Mouse (Mus musculus) kidney, adult 11 months (tissue): Measurements from ENCODE around the gene Prkg1.
A peak's percentile ranks its signal among the peaks of the same experiment; 100 is the strongest.

Source experiments
- DNase-seq: peaks from one replicate; pipeline ENCODE4 v3.0.0; 2022

Gene Prkg1

DNA sequence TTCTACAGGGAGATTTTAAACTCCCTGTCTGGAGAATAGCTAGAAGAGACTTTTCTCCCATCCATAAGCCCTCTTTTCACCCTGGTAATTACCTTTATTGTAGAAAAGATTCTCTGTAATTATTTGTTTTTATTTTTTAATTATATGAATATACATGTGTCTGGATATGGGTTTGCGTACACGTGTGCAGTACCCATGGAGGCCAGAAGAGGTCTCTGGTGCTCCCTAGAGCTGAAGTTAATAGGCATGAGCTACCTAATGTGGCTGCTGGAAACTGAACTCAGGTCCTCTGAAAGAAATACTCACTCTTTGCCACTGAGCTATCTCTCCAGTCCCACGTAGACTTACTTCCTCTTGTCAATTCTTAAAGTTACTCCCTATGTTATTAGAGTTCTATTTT lies 937.0 kb downstream of the Prkg1 start:
- no peak for DNase-seq

DNA sequence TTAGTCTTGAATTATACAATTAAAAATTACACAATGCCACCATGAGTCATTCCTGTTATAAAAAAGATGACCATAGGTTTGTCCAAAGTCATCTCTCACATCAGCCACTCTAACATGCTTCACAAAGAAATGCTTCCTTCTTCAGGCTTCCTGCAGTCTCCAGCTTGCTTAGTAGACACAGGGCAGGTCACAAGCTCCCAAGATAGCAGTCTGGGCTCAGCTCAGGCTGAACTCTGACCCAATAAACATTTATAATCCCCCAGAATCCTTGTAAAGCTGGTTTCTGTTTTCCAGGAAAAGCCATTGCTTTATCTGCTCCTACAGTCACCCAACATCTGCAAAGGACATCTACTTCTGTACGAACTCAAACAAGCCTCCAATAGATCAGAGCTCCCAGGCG lies 938.7 kb downstream of the Prkg1 start:
- DNase-seq = peak; percentile 19

DNA sequence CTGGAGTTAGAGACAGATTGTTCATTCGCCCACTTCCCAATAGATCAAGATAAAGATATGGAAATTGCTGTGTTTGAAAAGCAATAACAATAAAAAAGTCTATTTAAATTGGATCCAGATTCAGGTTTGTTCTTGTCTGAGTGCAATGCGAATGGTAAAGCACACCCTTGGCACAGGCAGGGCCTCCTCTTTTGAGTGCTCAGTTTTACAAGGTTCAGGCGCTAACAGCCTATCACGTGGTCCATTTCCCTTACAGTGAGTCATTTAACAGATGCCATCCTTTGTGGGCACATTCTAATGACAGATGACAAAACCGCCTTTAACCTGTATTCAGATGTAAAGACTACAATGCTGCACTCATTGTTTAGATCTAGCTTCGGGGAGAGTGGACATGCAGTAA lies 949.2 kb downstream of the Prkg1 start:
- DNase-seq = no peak

DNA sequence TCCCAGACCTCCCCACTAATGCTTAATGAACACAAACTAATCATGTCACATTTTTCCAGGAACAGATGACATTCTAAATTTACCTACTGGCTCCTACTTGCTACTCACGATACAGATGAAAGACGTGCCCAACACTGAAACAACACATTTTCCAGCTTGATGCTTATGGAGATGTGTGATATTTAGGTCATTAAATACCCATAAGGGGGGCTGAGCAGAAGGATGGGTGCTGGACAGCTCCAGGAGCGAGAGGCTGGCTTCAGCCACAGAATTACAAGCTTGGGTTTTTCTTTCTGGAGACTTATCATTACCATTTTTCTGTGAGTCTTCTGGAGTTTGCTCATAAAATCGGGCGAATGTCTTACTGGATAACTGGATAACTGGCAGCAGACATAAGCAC lies 958.6 kb downstream of the Prkg1 start:
- DNase-seq = no peak

DNA sequence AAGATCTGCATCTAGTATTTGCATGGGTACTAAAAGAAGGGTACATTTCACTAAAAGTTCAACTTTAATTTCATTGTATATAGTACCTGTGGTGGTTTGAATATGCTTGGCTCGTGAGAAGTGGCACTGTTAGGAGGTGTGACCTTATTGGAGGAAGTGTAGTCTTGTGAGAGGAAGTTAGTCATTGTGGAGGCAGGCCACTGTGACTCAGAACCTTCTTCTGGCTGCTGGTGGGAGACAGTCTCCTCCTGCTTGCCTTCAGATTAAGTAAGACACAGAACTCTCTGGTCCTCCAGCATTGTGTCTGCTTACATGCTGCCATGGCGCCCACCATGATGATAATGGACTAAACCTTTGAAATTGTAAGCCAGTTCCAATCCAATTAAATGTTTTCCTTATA lies 984.0 kb downstream of the Prkg1 start:
- DNase-seq = no peak

DNA sequence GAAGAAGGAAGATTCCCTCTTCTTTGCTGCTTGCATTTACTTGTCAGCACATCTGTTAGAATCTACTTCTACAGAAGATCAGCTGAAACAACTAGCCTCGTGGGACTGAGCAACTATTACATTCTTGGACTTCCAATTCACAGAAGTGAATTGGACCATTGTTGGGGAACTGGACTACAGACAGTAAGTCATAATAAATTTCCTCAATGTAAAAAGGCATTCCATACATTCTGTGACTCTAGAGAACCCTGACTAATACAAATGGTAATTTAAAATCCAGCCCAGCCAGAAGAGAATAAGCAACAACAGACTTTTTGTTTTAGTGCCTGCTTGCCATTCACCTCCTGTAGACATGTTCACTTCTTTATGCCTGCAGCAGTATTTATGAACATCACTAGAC lies 996.5 kb downstream of the Prkg1 start:
- DNase-seq = no peak

- DNase-seq = no peak
These were observed 1020.4 kb downstream of the Prkg1 start for GRCm38 (mm10) chr19:30744426-30744825.

DNA sequence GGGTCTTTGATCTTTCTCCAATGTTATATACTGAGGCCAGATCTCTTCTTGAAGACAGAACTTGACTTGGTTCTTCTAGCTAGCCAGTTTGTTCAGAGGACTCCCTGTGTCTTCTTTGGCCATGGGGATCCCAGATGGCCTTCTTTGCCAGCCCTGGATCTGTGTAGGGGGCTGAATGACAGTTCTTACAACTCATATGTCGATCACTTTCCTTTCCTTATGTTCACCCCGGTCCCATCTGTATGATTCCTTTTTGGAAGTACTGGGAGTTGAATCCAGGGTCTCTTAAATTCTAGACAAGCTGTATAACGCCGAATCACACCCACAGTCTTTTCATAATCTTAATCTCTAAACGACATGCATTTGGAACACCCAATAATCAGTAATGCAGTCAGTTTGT lies 1065.7 kb downstream of the Prkg1 start:
- DNase-seq = no peak

DNA sequence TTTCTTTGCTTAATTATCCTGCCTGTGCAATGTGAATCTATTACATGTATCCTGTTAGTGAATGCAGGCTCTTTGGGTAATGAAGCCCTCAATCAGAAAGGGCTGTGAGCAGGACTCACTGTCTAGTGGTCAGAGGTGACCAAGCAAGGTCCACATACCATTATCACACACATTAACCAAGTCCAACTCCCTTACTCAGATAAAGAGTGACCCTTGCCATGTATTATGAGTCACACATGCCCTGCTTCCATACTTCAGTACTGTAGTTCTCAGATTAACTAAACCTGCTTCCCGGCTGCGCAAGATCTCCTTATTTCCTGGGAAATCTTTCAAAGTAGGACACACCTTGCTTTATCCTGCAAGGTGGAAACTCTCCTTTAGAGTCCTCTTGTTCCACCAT lies 1073.6 kb downstream of the Prkg1 start:
- DNase-seq = no peak

DNA sequence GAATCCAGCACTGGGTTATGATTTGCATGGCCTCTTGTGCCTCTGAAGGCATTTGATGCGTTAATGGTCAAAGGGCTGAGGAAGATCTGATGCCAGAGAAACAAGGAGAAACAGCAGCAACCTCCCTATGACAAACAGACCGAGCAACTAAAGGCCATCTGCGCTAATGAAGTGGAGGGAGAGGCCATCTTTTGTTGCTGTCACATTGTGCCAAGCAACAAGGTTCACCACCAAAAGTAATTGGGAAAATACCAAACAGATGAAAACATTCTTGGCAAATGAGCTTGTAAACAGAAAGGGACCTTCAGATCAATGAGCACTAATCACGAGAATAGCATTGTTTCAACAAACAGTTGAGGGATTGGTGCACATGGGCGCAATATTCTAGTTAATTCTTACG lies 1074.1 kb downstream of the Prkg1 start:
- no peak for DNase-seq

DNA sequence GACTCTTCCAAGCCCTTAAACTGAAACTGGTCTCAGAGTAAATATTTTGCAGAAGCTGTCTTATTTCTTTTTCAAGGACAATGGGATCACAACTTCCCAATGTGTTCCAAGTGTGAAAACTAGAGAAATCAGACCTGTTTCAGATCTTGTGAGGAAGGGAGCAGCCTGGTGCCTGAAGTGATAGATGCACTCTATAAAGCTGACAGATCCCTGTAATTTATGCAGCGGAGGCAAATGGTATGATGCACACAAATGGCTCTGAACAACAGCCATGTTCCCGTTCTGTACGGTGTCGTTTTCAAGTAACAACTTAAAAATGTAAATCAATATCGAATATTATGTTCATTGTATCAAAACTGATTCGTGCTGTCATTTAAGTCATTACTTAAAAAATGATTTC lies 1076.9 kb downstream of the Prkg1 start:
- DNase-seq = no peak

- DNase-seq = no peak
These were observed 1088.5 kb downstream of the Prkg1 start for GRCm38 (mm10) chr19:30676308-30676707.

- peak; percentile 26 for DNase-seq
These were observed 1100.6 kb downstream of the Prkg1 start for GRCm38 (mm10) chr19:30664269-30664668.

GRCm38 (mm10) chr19:30642629-30643170 lies 1122.1 kb downstream of the Prkg1 start:
- DNase-seq = no peak

DNA sequence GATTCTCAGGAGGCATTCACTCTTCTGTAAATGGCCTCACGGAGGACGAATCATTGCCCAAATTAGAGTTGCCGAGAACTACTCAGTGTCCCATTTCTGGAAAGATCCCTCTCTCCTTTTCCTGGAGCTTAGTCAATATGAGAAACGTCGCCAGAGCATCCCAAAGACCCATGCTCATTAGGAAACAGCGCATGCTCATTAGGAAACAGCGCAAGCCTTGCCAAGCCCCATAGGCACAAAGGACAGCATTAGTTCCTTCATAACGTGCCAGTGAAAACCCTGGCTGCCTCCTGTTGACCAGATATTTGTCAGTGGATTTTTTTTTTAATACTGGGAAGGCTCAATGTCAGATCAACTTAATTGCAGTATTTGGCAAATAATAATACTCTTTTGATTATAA lies 1127.4 kb downstream of the Prkg1 start:
- no peak for DNase-seq

GRCm38 (mm10) chr19:30631051-30631450 lies 1133.8 kb downstream of the Prkg1 start:
- no peak for DNase-seq

DNA sequence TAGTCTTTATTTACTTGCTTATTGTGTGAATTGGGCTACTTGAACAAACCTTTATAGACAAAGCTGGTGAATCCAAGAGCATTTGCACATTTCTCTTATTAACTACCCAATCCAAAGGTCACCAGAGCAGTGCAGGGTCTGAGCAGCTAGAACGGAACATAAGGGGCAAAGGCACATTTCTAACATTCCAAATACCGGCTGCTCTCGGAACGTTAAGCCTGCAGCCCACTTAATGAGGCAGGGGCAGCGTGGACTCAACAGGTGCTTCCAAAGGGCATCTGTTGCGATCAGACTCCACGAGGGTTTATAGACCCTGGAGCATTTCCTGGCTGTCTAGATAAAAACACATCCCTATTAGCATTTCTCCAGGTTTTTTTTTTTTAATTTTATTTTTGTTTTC lies 1138.8 kb downstream of the Prkg1 start:
- DNase-seq = peak; percentile 54

- DNase-seq = no peak
These were observed 1139.4 kb downstream of the Prkg1 start for GRCm38 (mm10) chr19:30625391-30625790.

GRCm38 (mm10) chr19:30623620-30624019 lies 1141.2 kb downstream of the Prkg1 start:
- DNase-seq = no peak

DNA sequence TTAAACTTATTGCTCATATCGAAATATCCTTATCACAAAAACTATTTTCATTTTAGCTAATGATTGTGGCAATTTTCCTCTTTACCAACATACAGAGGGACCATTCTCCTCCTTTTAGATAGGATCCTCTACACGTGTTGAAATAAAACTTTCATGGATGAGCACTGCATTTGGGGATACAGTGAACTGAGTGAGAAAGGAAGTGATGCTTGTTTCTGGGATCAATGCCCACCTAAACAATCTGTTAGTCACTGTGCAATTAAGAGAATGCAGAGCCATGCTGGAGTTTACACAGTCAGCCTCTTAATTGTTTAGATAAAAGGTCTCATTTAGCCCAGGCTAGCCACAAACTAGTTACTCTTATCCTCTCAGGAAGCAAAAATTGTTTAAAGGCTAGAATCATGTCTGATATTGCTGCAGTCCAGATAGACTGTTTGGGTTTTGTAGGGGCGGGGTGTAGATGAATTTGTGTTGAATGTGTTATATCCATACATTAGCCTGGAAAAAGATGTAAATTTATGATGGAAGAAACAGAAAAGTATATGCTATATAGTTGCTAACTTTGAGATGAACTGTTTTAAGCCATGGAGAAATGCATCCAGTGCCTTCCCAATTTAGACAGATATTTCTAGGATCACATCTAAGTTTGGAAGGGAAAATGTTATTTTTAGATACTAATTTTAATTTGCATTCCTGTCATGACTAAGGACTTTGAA lies 1151.5 kb downstream of the Prkg1 start:
- DNase-seq = no peak

GRCm38 (mm10) chr19:30586366-30586765 lies 1178.5 kb downstream of the Prkg1 start:
- no peak for DNase-seq

GRCm38 (mm10) chr19:30564516-30564915 lies 1200.3 kb downstream of the Prkg1 start:
- DNase-seq = no peak

DNA sequence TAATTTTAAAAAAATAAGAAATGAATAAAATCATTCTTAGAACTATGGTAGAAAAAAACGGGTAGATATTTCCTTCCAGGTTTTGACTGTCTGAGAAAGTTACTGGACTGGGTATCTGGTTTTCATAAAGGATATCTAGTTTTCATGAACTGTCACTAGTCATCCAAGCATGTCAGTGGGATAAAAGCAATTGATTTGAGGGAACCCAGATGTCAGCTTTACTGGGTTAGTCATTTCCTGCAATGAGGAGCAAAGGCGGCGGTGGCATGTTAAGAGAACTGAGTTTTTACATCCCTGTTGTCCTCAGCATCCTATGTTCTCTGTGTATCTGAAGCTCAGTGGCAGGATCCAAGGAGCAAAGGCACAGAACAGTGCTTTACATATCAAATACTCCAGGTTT lies 1201.0 kb downstream of the Prkg1 start:
- DNase-seq = no peak

DNA sequence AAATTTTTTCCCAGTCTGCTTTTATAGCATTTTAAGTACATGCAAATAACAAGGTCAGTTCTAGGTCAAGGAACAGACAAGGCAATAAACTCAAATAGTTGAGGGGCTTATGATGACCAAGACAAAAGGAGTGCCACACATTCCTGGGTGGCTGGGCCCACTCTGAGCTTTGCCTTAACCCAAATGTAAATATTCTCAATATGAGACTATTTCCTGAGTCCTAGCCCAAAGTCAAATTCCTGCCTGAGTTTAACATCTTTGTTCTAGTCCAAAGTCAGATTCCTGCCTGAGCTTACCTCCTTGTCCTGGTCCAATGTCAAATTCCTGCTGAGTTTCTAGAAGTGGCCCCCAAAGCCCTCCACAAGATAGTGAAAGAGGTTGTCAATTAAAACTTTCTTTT lies 1206.8 kb downstream of the Prkg1 start:
- no peak for DNase-seq

DNA sequence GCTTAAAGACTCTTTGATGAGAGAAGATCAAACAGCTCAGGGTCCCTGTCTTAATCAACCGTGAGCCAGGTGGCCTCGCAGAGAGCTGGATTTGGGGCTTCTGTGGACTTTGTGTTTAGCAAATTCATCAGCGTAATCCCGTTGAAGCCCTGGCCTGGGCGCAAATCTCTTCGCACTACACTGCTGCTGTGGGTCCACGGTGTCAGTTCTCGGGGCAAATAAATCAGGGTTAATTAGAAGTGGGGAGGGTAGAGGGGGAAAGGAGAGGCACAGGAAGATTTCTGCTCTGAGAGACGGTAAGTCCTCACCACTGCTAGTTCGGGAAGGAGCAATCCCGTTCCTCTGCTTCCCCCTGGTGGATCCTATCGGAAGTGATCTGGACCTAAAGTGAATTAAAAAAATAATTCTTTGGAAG lies 1210.4 kb downstream of the Prkg1 start:
- peak; percentile 28 for DNase-seq
